Mouse (Mus musculus): Measurements from ENCODE around the gene Dtnb. TPM values are rescaled to one million over a fixed set of nuclear protein-coding genes. Genes with fewer than 3 reads are reported as not detected.
A peak's percentile ranks its signal among the peaks of the same experiment; 100 is the strongest.

Gene Dtnb
- polyA plus RNA-seq, 1 experiment from 2014 or later, result 110 TPM

- no peaks in the 10 kb centered on the region for H3K27me3 ChIP-seq
- ChIA-PET POLR2A (no interaction called here), CTCF (no interaction called here)
- ATAC-seq, result no peak
- in situ Hi-C loops (cut with MboI; ENCODE audit: low pct_unique_long_range_greater_than_20kb), result no loop called here
- no peak for DNase-seq (ENCODE audit: low read depth, low spot score)
- TF ChIP-seq CTCF (IDR thresholded peaks at IDR 0.05), result no peak
These were observed 243.2 kb downstream of the Dtnb start for GRCm38 (mm10) chr12:3815386-3815785.

GRCm38 (mm10) chr12:3817033-3817432, 244.9 kb downstream of the Dtnb start:
- in situ Hi-C loops (cut with MboI; ENCODE audit: low pct_unique_long_range_greater_than_20kb), result no loop called here
- no peaks in the 10 kb centered on the region for H3K27me3 ChIP-seq
- TF ChIP-seq CTCF (IDR thresholded peaks at IDR 0.05), result no peak
- ATAC-seq (no peak), DNase-seq (ENCODE audit: low read depth, low spot score) (no peak)
- ChIA-PET POLR2A (no interaction called here), CTCF (interaction anchor here (0.9 kb wide), 2 partner anchors 11 to 35 kb away, joined by 3 read pairs; partner anchors contain the start of gene Dnmt3a)

GRCm38 (mm10) chr12:3817566-3817965, 245.4 kb downstream of the Dtnb start:
- POLR2A ChIA-PET, result interaction anchor here (1.6 kb wide), 1 partner anchor 8 kb away, joined by 4 read pairs; no protein-coding TSS in a partner anchor
- no peak for DNase-seq (ENCODE audit: low read depth, low spot score)
- in situ Hi-C loops (cut with MboI; ENCODE audit: low pct_unique_long_range_greater_than_20kb), result no loop called here
- ATAC-seq, result no peak
- CTCF ChIA-PET, result interaction anchor here (0.9 kb wide), 1 partner anchor 36 kb away, joined by 3 read pairs; no protein-coding TSS in a partner anchor
- no peaks in the 10 kb centered on the region for H3K27me3 ChIP-seq
- TF ChIP-seq CTCF (IDR thresholded peaks at IDR 0.05), result no peak

- ChIA-PET CTCF (no interaction called here), POLR2A (no interaction called here)
- in situ Hi-C loops (cut with MboI; ENCODE audit: low pct_unique_long_range_greater_than_20kb), result no loop called here
- ATAC-seq, result no peak
- no peak for DNase-seq (ENCODE audit: low read depth, low spot score)
- TF ChIP-seq CTCF (IDR thresholded peaks at IDR 0.05), result no peak
- H3K27me3 ChIP-seq, result no peaks in the 10 kb centered on the region
These were observed 247.7 kb downstream of the Dtnb start for GRCm38 (mm10) chr12:3819899-3820298.

GRCm38 (mm10) chr12:3823408-3823807, 251.2 kb downstream of the Dtnb start:
- CTCF ChIA-PET, result no interaction called here
- in situ Hi-C loops (cut with MboI; ENCODE audit: low pct_unique_long_range_greater_than_20kb), result no loop called here
- no peak for ATAC-seq
- POLR2A ChIA-PET, result interaction anchor here (0.6 kb wide), 1 partner anchor 425 kb away, joined by 4 read pairs; no protein-coding TSS in a partner anchor
- TF ChIP-seq CTCF (IDR thresholded peaks at IDR 0.05), result no peak
- no peaks in the 10 kb centered on the region for H3K27me3 ChIP-seq
- no peak for DNase-seq (ENCODE audit: low read depth, low spot score)

GRCm38 (mm10) chr12:3824906-3825713, 252.9 kb downstream of the Dtnb start:
- no peak for TF ChIP-seq CTCF (IDR thresholded peaks at IDR 0.05)
- DNase-seq (ENCODE audit: low read depth, low spot score), result no peak
- H3K27me3 ChIP-seq, result no peaks in the 10 kb centered on the region
- ATAC-seq, result peak; percentile 51
- ChIA-PET POLR2A (interaction anchor here (0.9 kb wide), 2 partner anchors 9 to 14 kb away, joined by 4 read pairs; no protein-coding TSS in a partner anchor), CTCF (no interaction called here)
- in situ Hi-C loops (cut with MboI; ENCODE audit: low pct_unique_long_range_greater_than_20kb), result no loop called here

GRCm38 (mm10) chr12:3825714-3826080, 253.5 kb downstream of the Dtnb start:
- ATAC-seq (no peak), DNase-seq (ENCODE audit: low read depth, low spot score) (no peak)
- in situ Hi-C loops (cut with MboI; ENCODE audit: low pct_unique_long_range_greater_than_20kb), result no loop called here
- POLR2A ChIA-PET, result interaction anchor here (0.9 kb wide), 1 partner anchor 9 kb away, joined by 4 read pairs; no protein-coding TSS in a partner anchor
- CTCF ChIA-PET, result no interaction called here
- no peaks in the 10 kb centered on the region for H3K27me3 ChIP-seq
- TF ChIP-seq CTCF (IDR thresholded peaks at IDR 0.05), result no peak

GRCm38 (mm10) chr12:3827771-3828170, 255.6 kb downstream of the Dtnb start:
- no peak for TF ChIP-seq CTCF (IDR thresholded peaks at IDR 0.05)
- no peaks in the 10 kb centered on the region for H3K27me3 ChIP-seq
- ATAC-seq (no peak), DNase-seq (ENCODE audit: low read depth, low spot score) (no peak)
- ChIA-PET POLR2A (no interaction called here), CTCF (no interaction called here)
- in situ Hi-C loops (cut with MboI; ENCODE audit: low pct_unique_long_range_greater_than_20kb), result no loop called here

Other genes with a start within 250 kb of the Dtnb start
- gene Kif3c, start 207.2 kb upstream of the Dtnb start, polyA plus RNA-seq (2021), result 32.0 TPM
- gene Asxl2, start 145.5 kb upstream of the Dtnb start, polyA plus RNA-seq (2021), result 24.1 TPM
- 13.3 TPM for gene Dnmt3a, start 233.6 kb downstream of the Dtnb start, polyA plus RNA-seq (2021)

Measured in Patski (cell line).